Mouse (Mus musculus): ENCODE data around the gene Taldo1.

Taldo1 gene

GRCm38 (mm10) chr7:141426948-141427730 is 35.1 kb downstream of the Taldo1 start:
- DNase-seq, result no peak

GRCm38 (mm10) chr7:141428701-141429100 is 36.7 kb downstream of the Taldo1 start:
- no peak for DNase-seq

DNA sequence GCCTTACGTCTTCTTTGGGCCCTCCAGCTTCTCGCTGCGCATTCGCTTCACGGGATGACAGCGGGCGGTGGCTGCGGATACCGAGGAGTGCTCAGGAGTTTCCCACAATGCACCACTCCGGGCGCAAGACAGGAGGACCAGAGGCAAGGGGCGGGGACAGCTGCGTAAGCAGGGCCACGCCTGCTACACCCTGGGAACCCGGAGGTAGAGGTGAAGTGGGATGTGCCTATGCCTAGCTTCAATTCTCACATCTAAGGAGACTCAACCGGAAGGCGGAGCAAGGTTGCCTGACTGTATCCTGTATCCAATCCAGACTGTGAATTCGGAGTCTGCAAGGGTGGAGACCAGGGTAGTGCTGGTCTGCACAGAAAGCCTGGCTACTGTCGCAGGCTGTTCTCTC is 37.3 kb downstream of the Taldo1 start, which contains the start of gene Cend1:
Gene Cend1, minus strand, starts transcription at position 182 of the 400 bp plus-strand sequence.
- peak; percentile 54 for DNase-seq

DNA sequence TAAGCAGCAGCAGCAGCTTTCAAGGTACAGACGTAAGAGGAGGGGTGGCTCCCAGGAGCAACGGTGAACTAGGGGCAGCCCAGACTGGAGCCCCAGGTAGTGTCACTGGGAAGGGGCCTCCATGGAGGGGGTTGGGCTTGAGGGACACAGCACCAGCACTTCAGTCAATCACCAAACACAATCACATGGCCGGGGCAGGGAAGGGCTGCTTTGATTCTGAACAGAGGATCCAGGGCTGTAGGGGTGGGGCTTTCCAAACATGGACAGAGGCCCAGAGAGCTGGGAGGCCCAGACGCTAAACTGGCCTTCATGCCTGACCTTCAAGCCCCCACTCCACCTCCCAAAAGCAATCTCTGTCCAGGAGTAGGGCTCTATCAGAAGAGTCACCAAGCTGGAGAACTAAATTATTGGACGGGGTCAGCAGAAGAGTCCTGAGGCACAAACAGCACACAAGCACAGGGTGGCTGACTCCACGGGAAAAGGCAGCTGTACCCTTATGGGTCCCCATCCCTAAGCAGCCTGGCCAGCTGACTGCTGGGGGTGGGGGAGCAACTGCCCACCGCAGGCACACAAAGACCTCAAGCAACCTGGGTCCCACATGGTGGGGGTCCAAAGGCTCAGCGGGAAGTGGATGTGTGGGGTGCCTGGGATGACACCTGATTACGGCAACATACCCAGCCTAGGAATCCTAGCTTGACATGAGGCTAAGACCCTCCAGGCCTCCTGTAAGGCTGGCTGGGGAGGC is 38.0 kb downstream of the Taldo1 start:
- DNase-seq, result no peak

DNA sequence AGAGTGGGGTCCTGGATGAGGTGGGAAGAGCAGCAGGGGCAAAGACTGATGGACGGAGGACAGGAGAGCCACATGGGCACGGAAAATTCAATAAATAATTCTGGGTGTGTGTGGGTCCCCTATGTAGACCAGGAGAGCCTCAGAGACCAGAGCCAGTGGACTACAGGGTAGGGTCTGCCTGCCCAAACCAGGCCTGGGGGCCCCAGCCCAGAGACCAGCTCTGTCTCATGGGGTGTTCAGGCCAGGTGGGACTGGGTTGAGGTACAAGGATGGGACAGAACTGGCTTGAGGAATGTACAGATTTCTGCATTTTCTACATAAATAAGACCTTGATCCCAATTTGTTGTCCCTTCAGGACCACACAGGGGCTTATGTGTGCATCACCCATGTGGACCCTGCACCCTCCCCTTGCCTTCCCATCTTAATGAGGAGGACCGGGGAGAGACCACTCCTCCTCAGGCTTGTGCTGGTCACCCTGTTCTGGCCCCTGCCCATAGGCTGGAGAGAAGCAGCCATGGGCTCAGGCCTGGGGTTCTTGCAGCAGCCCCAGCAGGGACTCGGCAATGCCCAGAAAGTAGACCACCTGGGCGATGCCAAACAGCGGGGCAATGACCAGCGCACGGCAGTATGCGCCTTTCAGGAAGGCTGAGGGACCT is 38.7 kb downstream of the Taldo1 start:
- DNase-seq, result no peak

GRCm38 (mm10) chr7:141431434-141432185 is 39.6 kb downstream of the Taldo1 start:
- no peak for DNase-seq

GRCm38 (mm10) chr7:141432186-141432611 is 40.2 kb downstream of the Taldo1 start:
- DNase-seq, result peak; percentile 59

DNA sequence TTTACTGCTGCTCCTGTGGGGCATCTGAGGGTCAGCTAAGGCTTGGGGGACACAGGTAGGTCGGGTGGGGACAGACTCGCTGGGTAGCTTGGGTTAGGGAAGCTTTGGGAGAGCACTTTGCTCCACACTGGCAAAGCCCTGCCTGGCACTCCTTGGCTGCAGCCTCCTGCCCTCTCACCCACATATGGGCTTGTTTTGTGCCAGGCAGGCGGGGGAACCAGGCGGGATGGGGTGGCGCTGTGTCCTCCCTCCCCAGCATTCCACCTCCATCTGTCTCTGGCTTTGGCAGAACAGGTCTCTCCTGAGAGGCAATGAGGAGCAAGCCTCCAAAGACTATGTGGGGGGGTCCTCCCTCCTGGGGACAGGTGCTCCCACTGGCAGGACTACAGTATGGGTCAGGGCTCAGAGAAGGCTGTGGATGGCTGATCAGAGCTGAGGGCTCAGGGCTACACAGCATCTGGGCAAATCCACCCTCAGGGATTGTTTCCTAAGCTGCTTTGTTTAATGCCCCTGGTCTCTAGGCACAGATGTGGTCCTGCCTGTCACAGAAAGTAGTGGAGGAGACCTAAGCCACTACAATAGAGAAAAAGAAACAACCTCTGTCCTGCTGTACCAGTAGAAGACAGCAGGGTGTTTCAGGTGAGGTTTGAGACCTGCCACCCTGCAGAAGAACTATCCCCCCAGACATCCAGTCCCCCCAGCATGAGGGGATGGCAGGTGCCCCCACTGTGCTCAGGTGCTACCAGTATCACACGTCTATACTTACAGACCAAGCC is 40.9 kb downstream of the Taldo1 start:
- peak; percentile 82 for DNase-seq

GRCm38 (mm10) chr7:141433517-141434400 is 41.8 kb downstream of the Taldo1 start:
- no peak for DNase-seq

DNA sequence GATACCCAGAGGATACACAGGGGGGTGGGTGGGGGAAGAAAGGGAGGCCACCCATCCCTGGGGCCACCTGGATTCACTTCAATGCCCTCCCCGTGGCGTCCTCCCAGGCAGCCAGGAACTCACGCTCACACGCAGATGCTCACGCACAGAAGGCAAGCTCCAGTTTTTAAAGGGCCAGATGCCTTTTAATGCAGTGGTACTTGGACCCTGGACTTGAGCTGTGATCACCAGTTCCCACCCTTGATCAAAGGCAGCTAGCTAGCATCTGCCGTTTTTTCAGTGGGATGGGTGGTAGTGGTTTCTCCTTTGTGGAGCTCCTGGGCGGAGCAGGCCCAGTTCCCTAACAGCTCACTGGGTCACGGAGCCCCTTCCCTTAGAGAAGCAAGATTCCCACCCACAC is 42.5 kb downstream of the Taldo1 start:
- peak; percentile 54 for DNase-seq

GRCm38 (mm10) chr7:141435129-141435855 is 43.3 kb downstream of the Taldo1 start:
- no peak for DNase-seq

- DNase-seq, result no peak
These were observed 44.0 kb downstream of the Taldo1 start for GRCm38 (mm10) chr7:141435856-141436522.

GRCm38 (mm10) chr7:141436523-141436892 is 44.5 kb downstream of the Taldo1 start:
- no peak for DNase-seq

GRCm38 (mm10) chr7:141437178-141438120 is 45.5 kb downstream of the Taldo1 start, which contains the start of gene Slc25a22:
Slc25a22 (minus strand) TSS chr7:141437892.
- peak; percentile 68 for DNase-seq

GRCm38 (mm10) chr7:141438201-141438968 is 46.4 kb downstream of the Taldo1 start:
- no peak for DNase-seq

GRCm38 (mm10) chr7:141439140-141439679 is 47.2 kb downstream of the Taldo1 start:
- DNase-seq, result no peak

DNA sequence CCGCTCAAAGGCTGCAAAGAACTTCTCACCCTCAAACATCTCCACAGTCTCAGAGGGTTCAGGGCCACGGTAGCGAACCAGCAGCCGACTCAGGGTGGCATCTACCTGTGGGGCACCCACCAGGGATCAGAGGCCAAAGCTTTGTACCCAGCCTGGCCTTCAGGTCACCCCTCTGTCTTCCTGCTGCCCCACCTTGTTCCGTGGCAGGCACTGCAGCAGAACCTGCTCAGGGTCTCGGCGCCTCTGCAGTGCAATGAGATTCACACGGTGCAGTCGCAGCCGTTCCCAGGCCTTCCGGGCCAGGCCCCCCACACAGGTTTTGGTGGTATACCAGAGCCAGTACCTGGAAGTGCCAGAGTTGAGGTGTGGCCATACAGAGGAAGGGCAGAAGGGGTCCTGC is 47.8 kb downstream of the Taldo1 start:
- no peak for DNase-seq
